Mouse (Mus musculus) hematopoietic stem cell, adult 5-6 weeks (primary cell): Measurements from ENCODE around the gene St5. TPM values are rescaled to one million over a fixed set of nuclear protein-coding genes. Genes with fewer than 3 reads are reported as not detected.

ENCODE experiments used
- ATAC-seq, 2 experiments: fragments of 125-278 bp in 1 of 2; replicated peaks in 1 of 2; 2 replicates each; pipeline ENCODE4 v1.8.0; 2016 to 2017; ENCODE audit warnings: inconsistent platforms in 2 of 2, mild to moderate bottlenecking in 2 of 2, moderate number of reproducible peaks in 2 of 2, low read depth in 1 of 2, moderate TSS enrichment in 1 of 2; ENCODE audit not compliant: low FRiP score in 2 of 2, poor library complexity in 2 of 2, severe bottlenecking in 2 of 2, insufficient read depth in 1 of 2, low TSS enrichment in 1 of 2
- total RNA-seq: library from RNA; stranded (forward); fragments of 172-1452, 232-1000 nt; gene quantifications from 2 replicates; pipeline ENCODE4 v1.2.3, GENCODE M21; 2017

Gene St5
- total RNA-seq, 1 experiment from 2014 or later: 1.4 TPM

DNA sequence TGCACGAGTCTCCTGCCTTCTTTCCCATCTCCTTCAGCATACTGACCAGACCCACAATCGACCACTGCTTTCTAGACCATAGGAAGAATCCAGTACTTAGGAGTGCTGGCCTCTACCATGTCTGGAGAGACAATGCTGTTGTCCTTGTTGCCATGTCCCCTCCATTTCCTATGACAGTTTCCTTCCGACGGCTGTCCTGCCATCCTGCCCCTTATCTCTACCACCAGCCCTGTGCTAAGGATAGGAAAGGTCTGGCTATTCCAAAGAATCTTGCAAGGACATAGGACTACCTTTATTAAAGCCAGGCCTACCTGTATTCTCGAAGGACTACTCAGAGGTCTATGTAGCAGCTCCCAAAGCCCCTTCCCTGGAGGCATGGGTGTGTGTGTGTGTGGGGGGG is 171.9 kb downstream of the St5 start:
- ATAC-seq: no peak

DNA sequence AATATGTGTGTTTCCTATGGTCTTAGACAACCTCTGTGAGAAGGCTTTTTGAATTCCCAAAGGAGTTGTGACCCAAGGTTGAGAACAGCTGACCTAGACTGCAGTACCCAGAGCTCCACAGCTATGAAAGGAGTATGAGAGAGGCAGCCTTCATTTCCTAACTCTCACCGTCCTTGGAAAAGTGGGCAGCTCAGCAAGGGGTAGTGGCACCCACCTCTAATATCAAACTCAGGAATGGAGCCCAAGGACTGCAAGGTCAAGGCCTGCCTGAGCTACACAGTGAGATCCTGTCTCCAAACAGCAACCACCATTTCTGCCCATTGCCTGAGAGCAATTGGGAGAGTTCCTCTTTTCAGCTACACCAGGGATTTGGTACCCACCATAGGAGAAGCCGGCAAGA is 173.7 kb downstream of the St5 start:
- ATAC-seq: no peak

DNA sequence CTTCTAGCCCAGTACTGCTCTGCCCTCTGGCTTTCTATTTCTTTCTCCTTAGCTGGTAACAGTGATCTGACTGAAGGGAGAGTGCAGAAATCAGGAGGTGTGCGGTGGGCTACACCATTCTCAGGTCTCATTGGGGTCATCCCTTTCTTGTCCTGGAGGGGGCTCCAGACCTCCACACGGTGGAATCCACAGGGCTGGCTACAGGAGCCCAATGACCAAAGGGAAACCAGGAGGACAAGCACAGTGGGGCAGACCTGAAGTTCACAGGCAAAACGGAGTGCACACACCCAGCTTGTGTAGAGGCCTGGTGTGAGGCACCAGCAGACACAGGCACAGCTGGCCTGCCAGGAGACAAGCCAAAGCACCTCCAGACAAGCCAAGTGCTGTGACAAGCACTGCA is 175.0 kb downstream of the St5 start:
- peak; percentile 54 to 66 for ATAC-seq

DNA sequence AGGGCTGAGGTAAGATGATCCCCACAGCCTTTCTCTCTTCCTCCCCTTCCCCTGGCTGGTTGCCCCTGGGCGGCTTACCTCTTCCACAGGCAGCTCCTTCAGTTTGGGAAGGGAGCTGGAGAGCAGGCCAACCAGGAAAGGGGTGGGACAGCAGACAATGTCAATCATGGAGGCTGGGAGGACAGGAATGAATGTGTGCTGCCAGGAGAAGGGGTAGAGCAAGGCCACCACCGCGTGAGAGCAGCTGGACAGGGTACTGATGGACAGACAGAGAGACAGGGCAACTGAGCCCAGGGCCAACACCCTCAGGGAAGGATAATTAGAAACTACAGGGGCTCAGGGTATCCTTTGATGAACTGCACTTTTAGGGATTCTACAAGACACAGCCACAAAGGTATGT is 175.9 kb downstream of the St5 start:
- ATAC-seq: no peak

DNA sequence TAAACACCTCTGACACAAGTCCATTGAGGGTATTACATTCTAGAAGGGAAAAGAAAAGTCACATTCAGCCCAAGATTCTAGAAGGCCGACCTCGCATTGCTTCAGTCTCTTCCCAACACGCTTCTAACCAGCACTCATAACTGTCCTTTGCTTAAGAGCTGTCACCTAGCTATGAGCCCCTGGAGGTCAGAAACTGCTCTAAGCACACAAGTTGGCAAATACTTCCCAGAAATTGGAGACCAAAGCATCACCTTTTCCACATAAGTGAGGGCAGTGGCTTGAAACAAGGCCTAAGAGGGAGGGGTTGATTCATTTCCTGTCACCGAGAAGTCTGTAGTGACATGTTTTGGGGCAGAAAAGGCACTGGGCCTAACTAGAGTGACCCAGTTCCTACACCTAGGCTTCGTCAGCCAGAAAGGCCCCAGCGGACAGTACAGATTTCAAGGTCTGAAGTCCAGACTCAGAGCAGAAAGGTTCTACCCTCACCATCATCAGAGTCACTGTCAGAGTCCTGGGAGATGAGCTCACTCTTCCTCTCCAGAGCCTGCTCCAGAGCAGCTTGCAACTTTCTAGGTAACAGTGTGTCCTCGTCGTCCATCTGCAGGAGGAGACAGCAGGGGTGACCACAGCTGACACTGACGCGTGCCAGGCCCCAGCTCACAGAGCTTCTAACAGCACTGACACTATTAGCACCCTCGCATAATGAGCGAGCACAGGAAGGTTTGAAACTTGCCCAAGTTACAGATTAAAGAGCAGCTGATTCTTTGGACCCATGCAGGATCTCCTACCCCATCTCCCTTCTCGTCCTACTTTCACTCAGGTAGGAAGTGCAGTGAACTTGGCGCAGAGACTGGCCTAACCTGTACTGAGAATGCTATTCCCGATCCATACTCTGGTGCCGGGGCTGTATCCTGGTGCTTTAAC is 177.4 kb downstream of the St5 start:
- ATAC-seq: no peak

DNA sequence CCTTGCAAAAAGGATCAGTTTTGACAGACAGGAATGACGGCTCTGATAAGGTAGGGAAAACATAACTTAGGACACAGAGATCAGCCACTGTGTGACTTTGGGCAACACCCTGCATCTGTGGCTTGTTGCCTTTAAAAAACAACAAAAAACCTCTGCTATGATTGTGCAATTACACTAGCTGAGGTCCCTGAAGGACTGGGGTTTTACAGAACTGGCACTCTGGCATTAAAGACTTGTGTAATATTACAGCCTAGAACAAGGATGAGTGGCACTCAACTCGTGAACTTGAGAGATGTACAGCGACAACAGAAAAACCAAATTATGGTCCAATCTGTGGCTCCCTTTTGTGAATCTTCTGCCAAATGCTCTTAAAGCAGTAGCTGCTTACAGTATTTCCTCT is 178.6 kb downstream of the St5 start:
- ATAC-seq: no peak

DNA sequence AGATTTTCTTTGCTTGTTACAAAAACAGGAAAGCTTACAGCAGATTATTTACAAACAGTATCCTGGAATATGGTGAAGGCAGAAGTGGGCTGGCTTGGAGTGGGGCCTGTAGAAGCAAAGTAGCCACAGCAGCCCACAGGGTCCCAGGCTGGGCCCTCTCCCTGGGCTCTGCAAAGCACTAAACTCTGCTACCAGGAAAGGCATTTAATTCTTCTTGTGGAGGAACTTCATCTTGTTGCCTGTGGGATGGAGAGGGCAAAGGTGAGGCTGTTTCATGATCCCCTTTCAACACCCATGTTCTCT is 179.0 kb downstream of the St5 start:
- ATAC-seq: no peak

DNA sequence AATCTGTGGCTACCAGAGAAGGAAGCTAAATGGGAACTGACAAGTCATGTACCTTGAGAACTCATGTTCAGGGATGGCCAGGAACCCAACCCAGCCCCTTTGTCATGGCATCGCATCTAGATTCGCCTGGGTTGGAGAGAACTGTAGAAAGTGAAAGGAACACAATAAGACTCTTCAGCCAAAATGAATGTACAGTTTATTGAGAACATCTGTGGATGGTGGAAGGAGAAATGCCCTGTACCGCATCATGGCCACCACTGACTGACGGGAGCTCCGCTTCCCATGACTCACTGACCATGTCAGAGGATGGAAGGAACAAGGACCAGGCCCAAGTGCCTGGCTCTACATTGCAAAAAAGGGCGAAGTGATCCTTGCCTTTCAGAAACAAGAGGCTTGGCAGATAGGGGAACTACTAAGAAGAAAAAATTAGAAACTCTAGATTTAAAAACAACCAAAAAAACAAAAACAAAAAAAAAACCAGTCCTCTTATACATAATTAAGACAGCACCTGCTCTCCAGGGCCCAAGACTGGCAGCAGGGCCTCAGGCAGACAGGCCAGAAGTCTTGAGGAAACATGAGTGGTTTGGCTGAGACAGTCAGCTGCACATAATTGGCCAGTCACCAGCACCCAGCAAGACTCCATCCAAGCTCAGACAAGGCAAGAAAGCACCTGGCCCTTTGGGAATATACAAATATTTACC is 179.5 kb downstream of the St5 start:
- no peak for ATAC-seq

DNA sequence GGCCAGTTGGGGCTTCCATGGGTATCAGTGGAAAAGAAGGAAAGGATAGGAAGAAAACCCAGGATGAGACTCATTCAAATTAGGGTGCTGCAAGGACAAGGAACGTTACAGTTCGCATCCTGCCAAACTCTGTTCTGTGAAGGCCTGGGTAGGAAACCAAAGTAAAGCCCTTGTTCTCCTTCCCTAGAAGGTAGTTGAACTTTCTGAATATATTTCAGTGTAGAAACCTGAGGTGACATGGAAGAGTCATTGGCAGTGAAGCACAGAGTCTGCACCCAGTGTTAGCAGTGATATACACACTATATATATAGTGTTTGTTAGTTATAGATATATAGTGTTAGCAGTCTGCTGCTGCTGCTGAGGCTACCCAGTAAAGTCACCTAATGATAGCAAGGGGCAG is 180.1 kb downstream of the St5 start:
- ATAC-seq: no peak

DNA sequence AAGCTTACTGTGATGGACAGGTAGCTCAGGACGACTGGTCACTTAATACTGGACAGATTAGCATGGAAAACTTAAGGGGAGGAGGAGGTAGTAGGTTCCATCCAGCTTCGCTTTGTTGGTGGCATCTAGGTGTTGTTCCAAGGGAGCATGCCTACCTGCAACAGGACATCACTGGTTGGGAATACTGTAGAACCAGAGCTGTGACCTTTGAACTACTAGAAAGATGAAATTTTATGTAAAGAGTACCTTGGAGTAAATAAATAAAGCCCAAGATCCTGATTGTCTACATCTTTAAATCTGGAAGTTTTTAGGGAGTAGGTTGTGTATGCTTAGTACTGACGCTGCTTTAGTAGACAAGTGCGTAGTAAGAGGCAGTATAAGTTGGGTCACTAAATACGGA is 181.3 kb downstream of the St5 start:
- no peak for ATAC-seq

DNA sequence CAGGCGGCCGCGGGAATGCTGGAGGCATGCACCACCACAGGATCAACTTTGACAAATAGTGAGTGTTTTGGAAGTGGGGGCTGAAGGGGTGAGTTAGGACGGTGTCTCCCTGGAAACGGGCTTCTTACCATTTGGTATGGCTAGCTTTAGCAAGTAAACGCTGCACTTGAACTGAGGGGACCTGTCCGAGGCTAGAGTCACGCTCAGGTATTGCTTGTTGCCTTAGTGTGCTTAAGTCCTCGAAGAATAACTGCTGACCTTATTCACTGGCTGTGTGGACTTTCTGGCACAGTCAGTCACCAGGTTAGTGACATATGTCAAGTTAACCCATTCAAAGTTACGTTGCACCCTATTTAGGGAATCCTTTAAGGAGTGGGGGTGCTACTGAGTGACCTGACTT is 183.5 kb downstream of the St5 start:
- ATAC-seq: no peak

DNA sequence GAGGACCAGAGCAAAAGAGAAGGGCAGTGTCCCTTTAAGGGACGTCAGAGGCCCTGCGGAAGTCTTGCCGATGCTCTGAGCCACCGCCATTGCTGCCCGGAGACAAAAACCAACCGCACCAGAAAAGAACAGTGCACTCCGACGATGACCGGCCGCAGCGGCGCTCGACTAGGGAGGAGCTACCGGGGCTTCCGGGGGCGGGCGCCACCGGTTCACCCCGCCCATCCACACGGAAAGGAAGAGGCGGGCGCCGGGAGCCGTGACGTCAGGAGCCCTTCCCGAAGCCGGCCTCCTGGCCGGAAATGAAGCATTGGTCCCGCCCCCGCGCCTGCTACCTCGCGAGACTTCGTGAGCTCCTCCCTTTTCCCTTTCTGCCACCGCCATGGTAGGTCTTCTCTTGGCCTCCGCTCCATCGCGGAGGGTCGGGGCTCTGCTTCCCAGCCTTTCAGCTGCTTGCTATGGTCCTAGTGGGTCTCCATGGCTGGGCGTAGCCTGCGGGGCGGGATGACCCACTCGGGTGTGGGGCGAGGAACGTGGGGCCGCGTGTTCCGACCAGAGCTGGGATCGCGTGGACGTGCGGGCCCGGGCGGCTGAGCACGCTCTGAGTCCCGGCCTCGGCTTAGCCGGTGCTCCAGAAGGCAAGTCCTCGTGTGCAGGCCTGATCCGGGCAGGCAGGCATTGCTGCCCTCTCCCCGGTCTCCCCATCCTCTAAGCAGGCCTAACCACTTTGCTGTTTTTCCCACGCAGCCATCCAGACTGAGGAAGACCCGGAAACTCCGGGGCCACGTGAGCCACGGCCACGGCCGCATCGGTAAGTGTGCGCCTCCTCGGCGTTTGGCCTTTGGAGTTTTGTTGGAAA is 184.3 kb downstream of the St5 start, which contains the start of gene Rpl27a:
TSS of gene Rpl27a (plus strand) at position 310 of the 859 bp plus-strand sequence.
- peak; percentile 88 to 91 for ATAC-seq

DNA sequence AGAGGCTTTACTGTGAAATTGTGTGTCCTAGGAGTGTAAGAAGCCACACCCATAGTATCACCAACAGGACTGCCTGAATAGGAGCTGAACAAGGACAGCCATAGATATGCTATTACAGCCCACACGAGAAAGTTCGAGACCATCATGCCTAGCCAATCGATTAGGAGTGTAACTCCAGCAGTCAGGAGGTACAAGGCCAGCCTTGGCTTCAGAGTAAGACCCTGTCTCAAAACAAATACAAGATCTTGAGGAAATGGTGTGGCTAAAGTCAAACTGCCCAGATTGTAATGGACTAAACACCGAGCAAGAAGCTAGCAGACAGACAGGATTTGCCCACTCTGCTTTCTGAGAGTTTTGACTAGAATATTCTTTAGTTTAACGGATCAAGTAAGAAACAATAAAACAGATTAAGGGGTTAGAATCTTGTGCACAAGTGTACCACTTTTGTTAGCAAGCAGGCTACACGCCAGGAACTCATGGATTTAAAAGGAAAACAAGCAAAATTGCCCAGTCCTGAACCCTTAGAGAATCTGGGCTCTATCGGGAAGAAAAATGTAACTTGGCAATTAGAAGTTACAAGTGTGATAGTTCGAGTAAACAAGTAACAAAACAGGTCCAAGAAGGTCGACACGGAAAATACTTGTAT is 185.2 kb downstream of the St5 start:
- ATAC-seq: no peak

DNA sequence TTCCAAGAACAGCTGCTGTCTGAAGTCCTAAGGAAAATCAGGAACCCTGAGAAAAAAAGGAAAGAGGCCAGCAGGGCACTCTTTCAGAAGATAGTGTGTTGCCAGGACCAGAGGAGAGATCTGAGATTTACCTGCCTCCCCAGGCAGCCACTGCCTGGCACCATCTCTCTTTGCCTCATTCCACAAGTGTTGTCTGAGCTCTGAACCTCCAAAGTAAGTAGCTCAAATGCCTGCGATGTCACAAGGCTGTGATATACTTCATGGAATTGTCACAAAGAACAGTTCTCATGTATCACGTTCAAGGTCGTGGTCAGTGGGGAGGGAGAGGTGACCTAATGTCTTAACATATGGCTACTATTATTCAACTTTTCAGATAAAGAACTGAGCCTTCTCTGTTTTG is 186.9 kb downstream of the St5 start:
- ATAC-seq: no peak

DNA sequence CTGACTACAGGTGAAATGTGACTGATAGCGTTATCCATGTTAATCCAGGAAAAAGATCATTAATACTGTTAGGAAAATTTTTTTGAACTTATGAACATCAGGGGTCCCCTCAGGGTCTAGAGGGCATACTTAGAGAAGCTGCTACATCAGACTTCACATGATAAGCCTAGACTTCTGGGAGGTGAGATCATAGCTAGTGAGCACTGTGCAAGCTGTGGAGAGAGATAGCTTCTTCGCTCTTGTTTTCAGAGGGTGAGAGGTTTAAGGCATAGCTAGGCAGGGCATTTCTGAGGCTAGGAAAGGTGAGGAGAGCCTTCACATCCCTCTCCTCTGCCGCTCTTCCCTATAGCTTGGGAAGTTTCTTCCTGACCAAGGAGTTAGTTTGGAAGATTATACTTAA is 191.6 kb downstream of the St5 start:
- no peak for ATAC-seq

DNA sequence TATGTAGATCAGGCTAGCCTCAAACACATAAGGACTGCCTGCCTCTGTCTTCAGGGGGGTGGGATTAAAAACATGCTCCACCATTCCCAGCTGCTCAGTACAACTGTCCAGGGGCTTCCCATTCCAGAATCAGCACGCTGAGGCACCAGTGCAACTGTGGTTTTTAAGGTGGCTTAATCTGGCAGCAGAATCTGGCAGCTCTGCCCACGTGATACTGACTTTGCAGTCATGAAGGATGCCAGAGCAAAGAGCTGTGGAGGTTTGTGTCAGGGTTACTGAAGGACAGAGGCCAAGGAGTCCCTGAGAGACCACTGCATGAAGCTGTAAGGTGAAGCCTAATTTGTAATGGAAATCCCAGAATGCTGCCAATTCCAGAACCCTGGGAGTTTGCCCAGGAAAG is 192.6 kb downstream of the St5 start:
- ATAC-seq: peak in 1 of 2 experiments; percentile 40; a peak in 1 of 4 replicates

DNA sequence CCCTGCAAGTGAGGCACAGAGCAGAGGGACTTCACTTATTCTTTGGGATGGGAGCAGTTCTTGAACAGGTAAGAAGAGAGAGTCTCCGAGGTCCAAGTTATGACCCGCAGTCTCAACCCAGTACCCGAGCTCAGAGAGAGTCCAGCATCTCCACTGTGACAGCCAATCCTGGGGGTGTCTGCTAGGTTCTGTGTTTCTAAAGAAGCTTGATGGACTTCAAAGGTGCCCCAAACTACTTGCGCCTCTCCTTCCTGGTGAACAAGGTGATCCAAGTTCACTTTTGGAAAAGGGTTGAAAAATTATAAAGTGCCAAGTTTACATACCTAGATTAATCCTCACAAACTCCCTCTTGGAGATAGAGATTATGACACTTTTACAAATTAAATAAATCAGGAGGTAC is 195.4 kb downstream of the St5 start, which contains the start of gene Trim66:
TSS of gene Trim66 (minus strand) at position 101 of the 400 bp plus-strand sequence.
- no peak for ATAC-seq
